Mouse (Mus musculus) layer of hippocampus, adult 2 months (tissue): ENCODE data around the gene Enox1. TPM values are rescaled to one million over a fixed set of nuclear protein-coding genes. Genes with fewer than 3 reads are reported as not detected.
"Not testable (repeated sequence)": the region's sequence is repeated elsewhere in the genome, so short reads cannot be mapped to it uniquely, and the experiment has no call there.

Experiments
- DNase-seq, 2 experiments: peaks; one replicate each; pipeline ENCODE4 v3.0.0; 2022; ENCODE audit warnings: low spot score in 2 of 2
- H3K27ac ChIP-seq: fragments of 200-600 bp; 2 replicates; pipeline ENCODE4 v1.8.1; 2022
- H3K4me3 ChIP-seq: fragments of 200-600 bp; 2 replicates; pipeline ENCODE4 v1.8.1; 2022; ENCODE audit warnings: mild to moderate bottlenecking
- CTCF ChIP-seq: fragments of 200-600 bp; conservative IDR thresholded peaks from 2 replicates; pipeline ENCODE4 v1.8.1; 2022; ENCODE audit warnings: antibody characterized with exemption, mild to moderate bottlenecking, moderate library complexity
- total RNA-seq, 2 experiments: library from RNA; stranded (reverse); gene quantifications; 2 replicates each; pipeline ENCODE4 v1.2.3; 2021

Gene Enox1
- total RNA-seq, 2 experiments from 2014 or later = 61.3 to 67.7 TPM

- no peak for DNase-seq
- H3K4me3 ChIP-seq = no peak overlapping the region
- H3K27ac ChIP-seq = no peak overlapping the region
- TF ChIP-seq CTCF = no peak
Measured at GRCm38 (mm10) chr14:77509042-77509441, 352.5 kb downstream of the Enox1 start.

DNA sequence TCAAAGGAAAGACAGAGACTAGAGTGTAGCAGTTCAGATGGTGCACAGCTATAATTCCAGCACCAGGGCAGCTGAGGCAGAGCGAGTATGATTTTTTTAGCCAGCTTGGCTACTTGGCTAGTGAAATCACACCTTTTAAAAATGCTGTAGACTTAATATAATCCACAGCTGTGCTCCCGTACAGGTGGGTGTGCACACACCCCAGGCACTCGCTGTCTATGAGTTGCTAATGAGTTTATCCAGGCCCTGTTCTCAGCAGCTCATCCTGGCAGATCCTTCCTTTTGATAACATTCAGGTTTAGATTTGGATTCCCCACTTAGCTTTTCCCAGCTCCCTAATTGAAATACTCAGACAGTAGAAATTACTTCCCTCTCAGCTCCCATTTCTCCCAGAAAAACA, 353.4 kb downstream of the Enox1 start:
- DNase-seq = no peak
- Histone ChIP-seq H3K4me3 (no peak overlapping the region), H3K27ac (no peak overlapping the region)
- no peak for TF ChIP-seq CTCF

- DNase-seq = no peak
- TF ChIP-seq CTCF = no peak
- H3K27ac ChIP-seq = no peak overlapping the region
- no peak overlapping the region for H3K4me3 ChIP-seq
Measured at GRCm38 (mm10) chr14:77511137-77511870, 354.7 kb downstream of the Enox1 start.

- DNase-seq = no peak
- TF ChIP-seq CTCF = no peak
- Histone ChIP-seq H3K4me3 (no peak overlapping the region), H3K27ac (no peak overlapping the region)
Measured at GRCm38 (mm10) chr14:77518017-77518416, 361.5 kb downstream of the Enox1 start.

GRCm38 (mm10) chr14:77518941-77519695, 362.6 kb downstream of the Enox1 start:
- no peak for DNase-seq
- Histone ChIP-seq H3K27ac (no peak overlapping the region), H3K4me3 (no peak overlapping the region)
- TF ChIP-seq CTCF = no peak

DNA sequence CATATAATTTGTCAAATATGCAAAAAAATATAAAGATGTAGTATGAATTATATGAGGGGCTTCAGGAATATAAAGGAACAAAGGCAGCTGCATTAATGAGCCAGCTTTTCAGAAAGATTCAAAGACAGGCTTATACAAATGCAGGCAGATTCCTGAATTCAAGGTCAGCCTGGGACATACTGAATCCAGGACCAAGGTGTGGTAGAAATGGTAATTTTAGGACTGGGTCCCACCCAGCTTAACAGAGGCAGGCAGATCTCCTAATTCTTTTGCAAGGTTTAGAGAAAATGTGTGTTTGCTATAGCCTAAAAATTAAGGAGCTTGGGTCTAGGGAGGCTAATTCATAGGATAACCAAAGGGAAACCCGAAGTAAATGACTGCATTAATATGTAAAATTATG, 363.1 kb downstream of the Enox1 start:
- Histone ChIP-seq H3K4me3 (no peak overlapping the region), H3K27ac (no peak overlapping the region)
- DNase-seq = no peak
- TF ChIP-seq CTCF = no peak

- H3K27ac ChIP-seq = peak overlapping the region; percentile 9; the same call in 1 of the 2 replicates
- no peak for DNase-seq
- TF ChIP-seq CTCF = no peak
Measured at GRCm38 (mm10) chr14:77524303-77524702, 367.7 kb downstream of the Enox1 start.

DNA sequence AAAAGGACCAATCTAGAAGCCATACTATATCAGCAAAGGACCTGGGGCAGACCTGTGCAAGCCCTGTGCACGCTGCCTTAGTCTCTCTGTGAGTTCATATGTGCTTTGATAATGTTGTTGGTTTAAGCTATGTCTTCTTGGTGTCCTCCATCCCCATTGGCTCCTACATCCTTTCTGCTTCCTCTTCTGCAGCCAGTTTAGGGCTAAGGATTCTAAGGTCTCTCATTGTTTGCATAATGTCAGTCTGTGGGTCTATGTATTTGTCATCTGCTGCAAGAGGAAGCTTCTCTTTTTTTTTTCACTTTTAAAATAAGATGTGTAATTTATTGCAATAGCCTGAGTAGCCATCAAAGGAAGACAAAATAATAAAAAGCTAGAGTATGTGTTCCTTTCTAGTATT, 369.7 kb downstream of the Enox1 start:
- TF ChIP-seq CTCF = no peak
- no peak for DNase-seq
- H3K27ac ChIP-seq = no peak overlapping the region
- no peak overlapping the region for H3K4me3 ChIP-seq

More at GRCm38 (mm10) chr14:77524303-77524702, 367.7 kb downstream of the Enox1 start:
- no peak overlapping the region for H3K4me3 ChIP-seq

DNA sequence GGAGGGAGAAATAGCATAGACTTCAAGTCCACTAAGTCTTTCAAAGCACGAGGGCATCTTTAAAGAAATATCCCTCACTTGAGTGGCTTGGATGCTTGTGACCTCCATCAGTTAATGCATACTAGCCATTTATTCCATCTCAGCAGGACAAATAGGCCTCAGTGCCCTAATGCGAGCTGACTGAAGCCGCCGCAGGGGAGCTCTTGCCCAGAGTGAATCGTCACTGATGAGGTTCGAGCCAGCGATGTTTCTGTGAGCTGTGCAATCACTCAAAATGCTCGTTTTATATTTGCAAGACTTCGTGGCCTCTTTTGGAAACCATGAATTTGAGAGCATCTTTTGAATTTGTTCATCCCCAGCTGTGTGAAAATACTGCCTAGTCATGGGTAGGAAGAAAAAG, 372.6 kb downstream of the Enox1 start:
- TF ChIP-seq CTCF = no peak
- H3K4me3 ChIP-seq = no peak overlapping the region
- H3K27ac ChIP-seq = peak overlapping the region; percentile 29; the same call in 1 of the 2 replicates
- DNase-seq = no peak

GRCm38 (mm10) chr14:77529621-77530020, 373.1 kb downstream of the Enox1 start:
- H3K27ac ChIP-seq = no peak overlapping the region
- TF ChIP-seq CTCF = no peak
- no peak overlapping the region for H3K4me3 ChIP-seq
- no peak for DNase-seq

DNA sequence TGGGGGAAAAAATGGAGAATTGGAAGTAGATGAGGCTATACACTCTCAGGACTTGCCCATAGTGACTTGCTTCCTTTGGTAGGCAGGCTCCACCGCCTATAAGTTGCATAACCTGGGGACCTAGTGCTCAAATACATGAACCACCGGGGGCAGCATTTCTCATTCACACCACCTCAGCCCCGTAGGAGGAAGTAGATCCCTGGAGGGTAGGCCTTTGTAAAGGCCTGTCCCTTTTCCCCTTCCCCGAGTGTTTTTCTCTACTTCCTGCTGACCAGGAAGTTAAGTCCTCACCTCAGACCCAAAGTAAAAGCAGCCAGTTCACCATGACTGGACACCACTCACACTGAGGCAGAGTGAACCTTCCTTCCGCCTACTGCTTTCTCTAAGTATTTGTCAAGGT, 377.1 kb downstream of the Enox1 start:
- no peak overlapping the region for H3K4me3 ChIP-seq
- TF ChIP-seq CTCF = peak; percentile 36
- H3K27ac ChIP-seq = no peak overlapping the region
- no peak for DNase-seq

GRCm38 (mm10) chr14:77534120-77534519, 377.6 kb downstream of the Enox1 start:
- DNase-seq = no peak
- Histone ChIP-seq H3K4me3 (no peak overlapping the region), H3K27ac (no peak overlapping the region)
- TF ChIP-seq CTCF = no peak

GRCm38 (mm10) chr14:77536592-77536991, 380.0 kb downstream of the Enox1 start:
- no peak for DNase-seq

DNA sequence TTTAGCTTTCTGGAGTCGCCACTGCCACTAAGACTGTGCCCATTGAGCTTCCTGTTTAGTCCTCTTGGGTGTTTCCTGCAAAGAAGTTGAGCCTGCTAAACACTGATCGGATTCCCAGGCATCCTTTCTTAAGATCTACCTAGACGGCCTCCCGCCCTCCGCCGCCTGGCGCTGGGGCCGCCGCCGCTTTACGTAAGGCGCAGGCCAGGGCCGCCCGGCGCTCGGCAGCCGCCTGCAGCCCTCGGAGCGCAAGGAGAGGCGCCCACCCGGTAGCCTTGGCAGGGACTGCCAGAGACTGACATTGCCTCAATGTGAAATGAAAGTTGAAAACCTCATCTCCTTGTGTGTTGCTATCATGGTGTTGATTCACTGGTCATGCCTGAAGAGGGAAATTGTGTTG, 383.0 kb downstream of the Enox1 start:
- not testable (repeated sequence) for DNase-seq, H3K4me3 ChIP-seq, H3K27ac ChIP-seq

More at GRCm38 (mm10) chr14:77536592-77536991, 380.0 kb downstream of the Enox1 start:
- no peak for TF ChIP-seq CTCF
- H3K27ac ChIP-seq = no peak overlapping the region
- no peak overlapping the region for H3K4me3 ChIP-seq
